27 mouse cellular contexts compared by ENCODE assay signal in genomic region chr13:32926661-32927060, GRCm38 (mm10). TPM values are rescaled to one million over a fixed set of nuclear protein-coding genes. Genes with fewer than 3 reads are reported as not detected.
DNase-seq lines count a peak whose midpoint lies in the region; ATAC-seq and TF ChIP-seq lines count a peak whose summit lies in the region.
"Had no signal": no experiment of that assay in that cellular context is flagged by ENCODE, and none has a peak within 500 bp of the region (broad histone marks: within the 10 kb centered on the region; RNA-seq: fewer than 3 reads in every experiment).

No protein-coding gene starts in this region.

- no peak overlapping the region for H3K4me2 ChIP-seq in heart, embryonic 16.5 days (ENCODE audit: low read depth, low read length)
- H3K4me2 ChIP-seq in lung, embryonic 14.5 days, result no peak overlapping the region
- H3K4me2 ChIP-seq: forebrain, embryonic 13.5 days; limb, embryonic 15.5 days; liver, embryonic 15.5 days; midbrain, embryonic 13.5 days; neural tube, embryonic 13.5 days had no signal

- no peak for ATAC-seq in heart, embryonic 16.5 days (replicated peaks; ENCODE audit: extremely low read depth, insufficient read depth, low FRiP score)
- ATAC-seq in lung, embryonic 14.5 days (ENCODE audit: insufficient read depth), result no peak
- ATAC-seq: activated CD4-positive, CD25-positive, alpha-beta regulatory T cell, adult 4 months; CD4-positive, CD25-positive, alpha-beta regulatory T cell, adult 4 months; forebrain, embryonic 13.5 days; midbrain, embryonic 13.5 days had no signal

- no peaks in the 10 kb centered on the region for H3K36me3 ChIP-seq in heart, embryonic 16.5 days (ENCODE audit: control insufficient read depth, insufficient read depth)
- no peaks in the 10 kb centered on the region for H3K36me3 ChIP-seq in lung, embryonic 14.5 days (ENCODE audit: insufficient read depth)
- H3K36me3 ChIP-seq: limb, embryonic 15.5 days; liver, embryonic 15.5 days; midbrain, embryonic 13.5 days; neural tube, embryonic 13.5 days had no signal

- no peak overlapping the region for H3K9ac ChIP-seq in heart, embryonic 16.5 days (ENCODE audit: low read length)
- H3K9ac ChIP-seq in lung, embryonic 14.5 days, result no peak overlapping the region
- H3K9ac ChIP-seq: forebrain, embryonic 13.5 days; limb, embryonic 15.5 days; liver, embryonic 15.5 days; midbrain, embryonic 13.5 days; neural tube, embryonic 13.5 days had no signal

- intact Hi-C loops in heart, postnatal 25 days (cut with DNase I), result no loop called here

- no peak overlapping the region for H3K4me3 ChIP-seq in heart, embryonic 16.5 days (ENCODE audit: low read length)
- H3K4me3 ChIP-seq in lung, embryonic 14.5 days (ENCODE audit: low read depth, low read length), result no peak overlapping the region
- H3K4me3 ChIP-seq: erythroblast, embryonic 14.5 days; forebrain, embryonic 13.5 days; limb, embryonic 15.5 days; liver, embryonic 15.5 days; midbrain, embryonic 13.5 days; neural tube, embryonic 13.5 days had no signal

- H3K9me3 ChIP-seq in heart, embryonic 16.5 days (replicated peaks; ENCODE audit: control insufficient read depth, low read length), result no peaks in the 10 kb centered on the region
- H3K9me3 ChIP-seq in lung, embryonic 14.5 days (ENCODE audit: low read depth, low read length), result no peaks in the 10 kb centered on the region
- H3K9me3 ChIP-seq: forebrain, embryonic 13.5 days; limb, embryonic 15.5 days; liver, embryonic 15.5 days; midbrain, embryonic 13.5 days; neural tube, embryonic 13.5 days had no signal

- H3K27me3 ChIP-seq in heart, embryonic 16.5 days (ENCODE audit: control insufficient read depth, insufficient read depth, low read length), result no peaks in the 10 kb centered on the region
- no peaks in the 10 kb centered on the region for H3K27me3 ChIP-seq in lung, embryonic 14.5 days (ENCODE audit: insufficient read depth, low read length)
- H3K27me3 ChIP-seq: forebrain, embryonic 13.5 days; limb, embryonic 15.5 days; liver, embryonic 15.5 days; midbrain, embryonic 13.5 days; neural tube, embryonic 13.5 days had no signal

- peak; percentile 82 for DNase-seq in heart, adult 11 months
- no peak for DNase-seq in heart, postnatal 25 days (ENCODE audit: low spot score)
- no peak for DNase-seq in heart, postnatal 4 days
- no peak for DNase-seq in lung, embryonic 14.5 days
- no peak for DNase-seq in lung, postnatal 10 days
- DNase-seq in yolk sac, embryonic 10.5 days (ENCODE audit: low spot score), result peak; percentile 2
- DNase-seq in gastrocnemius, postnatal 25 days, result no peak
- DNase-seq: adrenal gland, postnatal 10 days; cerebellum, adult 9-11 months; gastrocnemius, postnatal 10 days; kidney, postnatal 14 days; right cerebral cortex, adult 18-20 months had no signal

- no peak for TF ChIP-seq CTCF in lung, embryonic 14.5 days (IDR thresholded peaks at IDR 0.05; ENCODE audit: low read depth)

- H3K4me1 ChIP-seq in heart, embryonic 16.5 days (ENCODE audit: control insufficient read depth, insufficient read depth, low read length), result peaks cover 39% of the 10 kb centered on the region
- no peaks in the 10 kb centered on the region for H3K4me1 ChIP-seq in lung, embryonic 14.5 days (ENCODE audit: insufficient read depth)
- H3K4me1 ChIP-seq: forebrain, embryonic 13.5 days; limb, embryonic 15.5 days; liver, embryonic 15.5 days; midbrain, embryonic 13.5 days; neural tube, embryonic 13.5 days had no signal

- WGBS in heart, embryonic 16.5 days, result 30% methylated on average over 2 of the region's 2 CpGs
- WGBS in lung, embryonic 14.5 days, result 66% methylated on average over 2 of the region's 2 CpGs

- H3K27ac ChIP-seq in heart, embryonic 16.5 days (ENCODE audit: low read length), result peak overlapping the region; percentile 44
- H3K27ac ChIP-seq in lung, embryonic 14.5 days (ENCODE audit: low read depth), result peak overlapping the region; percentile 26; the same call in 1 of the 2 replicates
- H3K27ac ChIP-seq: forebrain, embryonic 13.5 days; limb, embryonic 15.5 days; liver, embryonic 15.5 days; midbrain, embryonic 13.5 days; neural tube, embryonic 13.5 days had no signal

RNA-seq across cellular contexts. Expression of gene Serpinb1c, which starts 28.6 kb away (rescaled TPM):
- 1 to 10 TPM in 1 of 2 experiments, under 1 TPM in 1; 0.84 to 2.3 TPM for total RNA-seq in heart, postnatal 25 days (2021)
- 0.14 and 0.29 TPM in 2 replicates for polyA plus RNA-seq in heart, embryonic 16.5 days (2015; fragmentation: Nextera tagmentation; extraction: Ambion mirVana)
- total RNA-seq in heart, postnatal 4 days (2021), result 1 to 10 TPM in 1 of 2 experiments, under 1 TPM in 1; 0.86 to 1.2 TPM
- polyA plus RNA-seq in lung, embryonic 14.5 days (2014; fragmentation: Nextera tagmentation; extraction: Ambion mirVana), result not detected in 2 replicates
- 1 to 10 TPM; 2.7 to 4.1 TPM for total RNA-seq in gastrocnemius, postnatal 25 days (2021)
- total RNA-seq: ES-E14; left cerebral cortex, adult 18-20 months had no signal
- polyA plus RNA-seq: activated CD4-positive, CD25-positive, alpha-beta regulatory T cell, adult 4 months; CD4-positive, CD25-positive, alpha-beta regulatory T cell, adult 4 months; cortical plate, adult 2 months; embryonic facial prominence, embryonic 11.5 days; erythroblast, embryonic 14.5 days; forebrain, embryonic 13.5 days; frontal cortex, adult 2 months; hindbrain, embryonic 11.5 days; limb, embryonic 15.5 days; liver, embryonic 15.5 days; midbrain, embryonic 13.5 days; neural tube, embryonic 13.5 days had no signal

RNA-seq across cellular contexts. Expression of gene Serpinb6b, which starts 38.3 kb away (rescaled TPM):
- total RNA-seq in heart, postnatal 25 days (2021), result 10 to 100 TPM; 32.7 to 37.4 TPM
- 22.4 and 26.8 TPM in 2 replicates for polyA plus RNA-seq in heart, embryonic 16.5 days (2015; fragmentation: Nextera tagmentation; extraction: Ambion mirVana)
- total RNA-seq in heart, postnatal 4 days (2021), result 10 to 100 TPM; 21.8 to 25.0 TPM
- polyA plus RNA-seq in lung, embryonic 14.5 days (2014; fragmentation: Nextera tagmentation; extraction: Ambion mirVana), result 23.7 and 24.0 TPM in 2 replicates
- 1 to 10 TPM; 2.4 to 5.1 TPM for total RNA-seq in gastrocnemius, postnatal 25 days (2021)

Comparison
In these comparisons a context has a peak if more than half of its experiments do, and no peak if none do; other contexts are left out.
1. DNase-seq: peak in heart, adult 11 months (single experiment) and yolk sac, embryonic 10.5 days (single experiment); none in heart, postnatal 25 days (single experiment), heart, postnatal 4 days (single experiment), lung, embryonic 14.5 days (single experiment), lung, postnatal 10 days (single experiment) and gastrocnemius, postnatal 25 days (single experiment).